Mouse (Mus musculus) urinary bladder, adult 2 months (tissue): ENCODE measurements around the gene Pold2. TPM values are rescaled to one million over a fixed set of nuclear protein-coding genes. Genes with fewer than 3 reads are reported as not detected.
"Not testable (repeated sequence)": the region's sequence is repeated elsewhere in the genome, so short reads cannot be mapped to it uniquely, and the experiment has no call there.

Source experiments
- DNase-seq: peaks from one replicate; pipeline ENCODE4 v3.0.0; 2022; ENCODE audit warnings: low spot score
- polyA plus RNA-seq: library from polyadenylated mRNA; depleted of rRNA; stranded (reverse); fragments of >200 nt; gene quantifications from 2 replicates; pipeline ENCODE4 v1.2.3, GENCODE M21; 2012

Gene Pold2
- polyA plus RNA-seq, 1 experiment, result 43.2 TPM

DNA sequence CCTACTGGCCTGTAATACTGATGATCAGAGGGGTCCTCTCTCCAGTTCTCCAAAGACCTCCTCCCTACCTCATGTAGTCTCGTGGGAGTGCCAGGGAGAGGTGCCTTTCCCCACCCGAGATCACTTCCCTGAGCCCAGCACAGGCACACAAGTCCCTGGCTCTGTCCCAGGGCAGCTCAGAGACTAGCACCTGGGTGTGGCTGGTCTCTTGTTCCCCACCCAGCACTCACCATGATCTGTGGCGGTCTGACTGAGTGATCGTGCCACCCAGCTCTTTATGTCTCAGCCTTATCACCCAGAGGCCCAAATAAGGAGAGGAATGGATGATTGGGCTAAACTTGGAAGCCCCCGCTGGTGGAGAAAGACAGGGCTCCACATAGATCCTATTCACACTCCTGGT lies 20.4 kb upstream of the Pold2 start, which contains the start of gene Myl7:
Gene Myl7, minus strand, starts transcription at position 252 of the 400 bp plus-strand sequence.
- DNase-seq, result no peak

DNA sequence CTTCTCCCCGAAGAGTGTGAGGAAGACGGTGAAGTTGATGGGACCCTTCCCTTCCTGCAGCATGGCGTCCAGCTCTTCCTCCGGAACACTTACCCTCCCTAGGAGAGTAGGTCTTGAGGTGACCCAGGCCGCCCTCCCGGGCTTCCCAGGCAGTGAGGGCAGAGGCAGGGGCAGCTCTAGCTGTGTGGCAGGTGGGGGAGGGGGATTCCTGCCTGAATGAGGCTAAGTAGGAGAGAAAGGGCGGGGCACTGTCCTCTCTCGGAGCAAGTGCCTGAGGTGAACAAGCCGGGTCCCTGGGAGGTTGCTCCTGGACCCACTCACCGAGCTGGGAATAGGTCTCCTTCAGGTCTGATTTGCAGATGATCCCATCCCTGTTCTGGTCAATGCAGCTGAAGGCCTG lies 19.7 kb upstream of the Pold2 start:
- no peak for DNase-seq

DNA sequence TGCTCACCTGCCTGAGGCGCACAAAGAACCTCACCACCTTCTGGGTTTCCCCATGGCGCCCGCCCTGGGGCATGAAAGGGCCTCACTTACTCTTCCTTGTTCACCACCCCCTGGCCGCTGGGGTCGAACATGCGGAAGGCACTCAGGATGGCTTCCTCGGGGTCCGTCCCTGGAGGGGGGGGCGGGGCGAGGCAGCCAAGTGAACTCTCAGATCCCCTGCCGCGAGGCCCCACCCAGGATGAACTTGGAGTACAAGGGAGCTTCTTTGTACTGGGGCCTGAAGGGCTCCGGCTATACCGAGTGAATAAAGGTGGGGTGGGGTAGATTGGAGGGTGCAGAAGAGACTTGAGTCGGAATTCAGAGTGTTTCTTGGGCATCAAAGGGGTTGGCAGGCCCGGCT lies 19.1 kb upstream of the Pold2 start:
- DNase-seq, result no peak

DNA sequence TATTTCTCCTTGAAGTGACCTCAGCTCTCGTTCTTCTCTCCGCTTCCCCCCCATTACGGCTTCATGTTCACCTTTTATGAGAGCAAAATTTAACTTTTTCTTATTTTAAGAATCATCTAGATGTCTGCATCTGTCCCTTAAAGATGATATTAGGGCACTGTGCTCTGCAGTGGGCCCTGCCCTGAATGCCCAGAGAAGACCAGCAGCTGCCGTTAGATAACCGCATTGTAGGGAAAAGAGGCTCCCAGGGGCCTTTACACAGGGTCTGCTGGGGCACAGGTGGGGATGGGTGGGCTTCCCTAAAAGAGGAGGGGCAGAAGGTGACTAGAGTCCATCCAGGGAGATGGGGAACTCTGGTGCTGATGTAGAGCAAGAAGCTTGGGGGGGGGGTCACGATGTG lies 15.7 kb upstream of the Pold2 start:
- no peak for DNase-seq

DNA sequence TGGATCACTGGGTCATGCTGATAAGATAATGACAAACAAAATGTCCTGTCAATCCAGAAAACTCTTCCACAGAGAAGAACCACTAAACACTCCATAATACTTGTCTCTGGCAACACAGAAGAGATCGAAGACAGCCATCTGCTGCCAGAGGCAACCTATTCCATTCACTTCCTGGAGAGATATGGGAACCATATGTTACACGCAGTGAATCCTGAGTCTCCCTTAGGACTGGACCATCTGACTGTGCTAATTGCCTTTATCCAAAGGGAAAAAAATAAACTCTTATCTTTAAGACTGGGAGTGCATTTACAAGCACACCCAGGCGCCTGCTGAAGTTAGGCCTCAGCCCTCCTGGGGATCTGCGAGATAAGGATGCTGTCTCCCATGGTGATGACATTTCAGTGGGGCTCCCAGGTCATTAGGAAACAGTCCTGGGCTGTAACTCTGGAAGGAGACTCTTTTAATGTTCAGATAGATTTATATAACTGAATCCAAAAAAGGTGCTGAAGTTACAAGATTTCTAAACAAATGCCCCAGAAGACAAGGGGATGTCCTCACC lies 14.8 kb upstream of the Pold2 start:
- DNase-seq, result no peak

DNA sequence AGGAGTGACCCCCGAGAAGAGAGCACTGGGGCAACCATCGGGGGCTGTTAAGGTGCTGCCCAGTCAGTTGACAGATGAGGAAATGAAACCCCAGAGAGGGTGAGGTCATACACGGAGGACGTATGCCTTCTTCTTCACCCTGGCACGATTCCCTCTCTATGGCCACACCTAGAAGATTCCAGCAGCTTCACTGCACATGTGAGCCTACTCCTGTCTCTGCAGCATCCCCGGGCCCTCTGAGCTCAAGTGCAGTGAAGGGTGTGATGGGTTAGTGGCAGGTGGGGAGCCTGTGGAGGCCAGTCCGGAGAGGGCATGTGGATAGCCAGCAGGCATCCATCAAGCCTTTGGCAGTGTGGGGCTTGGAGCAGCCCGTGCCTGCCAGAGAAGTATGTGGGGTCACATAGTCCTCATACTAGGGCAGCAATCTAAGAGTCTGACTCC lies 14.1 kb upstream of the Pold2 start:
- no peak for DNase-seq

DNA sequence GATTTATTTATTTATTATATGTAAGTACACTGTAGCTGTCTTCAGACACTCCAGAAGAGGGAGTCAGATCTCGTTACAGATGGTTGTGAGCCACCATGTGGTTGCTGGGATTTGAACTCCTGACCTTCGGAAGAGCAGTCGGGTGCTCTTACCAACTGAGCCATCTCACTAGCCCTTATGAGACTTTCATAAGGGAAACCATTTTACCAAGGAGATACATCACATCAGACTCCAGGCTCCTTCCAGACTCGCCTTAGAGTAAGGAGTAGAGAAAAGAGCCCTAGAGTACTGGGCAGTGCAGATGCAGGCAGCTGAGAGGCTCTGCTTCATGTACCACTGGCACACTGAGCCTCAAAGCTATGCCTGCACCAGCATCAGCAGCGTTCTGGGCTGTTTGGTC lies 10.5 kb upstream of the Pold2 start:
- not testable (repeated sequence) for DNase-seq

DNA sequence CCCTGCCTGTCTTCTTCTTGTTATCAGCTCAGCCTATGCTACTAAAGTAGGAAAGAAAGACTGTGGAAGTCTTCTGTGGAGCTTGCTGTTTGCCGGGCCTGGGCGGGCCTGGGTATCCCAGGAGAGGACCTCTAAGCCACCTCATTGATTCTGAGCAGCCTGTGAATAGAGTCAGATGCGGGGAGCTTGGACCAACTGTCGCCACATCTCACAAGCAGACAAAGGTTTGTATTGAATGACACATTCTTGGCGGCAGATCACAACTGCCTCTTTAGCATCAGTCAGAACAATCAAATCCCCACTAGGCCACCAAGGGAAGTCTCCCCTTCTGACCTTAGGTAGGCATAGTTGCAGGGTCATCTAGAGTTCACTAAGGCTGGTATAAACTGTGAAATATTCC lies 9.2 kb upstream of the Pold2 start:
- no peak for DNase-seq

DNA sequence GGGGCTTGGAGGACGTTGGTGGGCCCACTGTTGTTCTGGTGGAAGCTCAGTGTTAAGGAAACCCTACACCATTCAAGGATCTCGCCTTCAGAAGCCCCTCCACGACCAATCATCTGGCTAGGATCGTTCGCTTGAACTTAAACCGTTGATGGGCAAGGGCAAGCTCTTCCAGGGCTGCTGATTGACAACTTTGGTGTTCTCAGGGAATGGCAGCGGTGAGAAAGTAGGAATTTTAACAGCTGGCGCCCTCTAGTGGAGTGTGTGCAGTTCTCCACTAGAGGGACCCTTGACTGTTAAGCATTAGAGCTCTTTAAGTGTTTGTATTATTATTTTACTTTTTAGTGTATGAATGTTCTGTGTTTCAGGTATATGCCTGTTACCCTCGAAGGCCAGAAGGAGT lies 8.1 kb upstream of the Pold2 start:
- no peak for DNase-seq

DNA sequence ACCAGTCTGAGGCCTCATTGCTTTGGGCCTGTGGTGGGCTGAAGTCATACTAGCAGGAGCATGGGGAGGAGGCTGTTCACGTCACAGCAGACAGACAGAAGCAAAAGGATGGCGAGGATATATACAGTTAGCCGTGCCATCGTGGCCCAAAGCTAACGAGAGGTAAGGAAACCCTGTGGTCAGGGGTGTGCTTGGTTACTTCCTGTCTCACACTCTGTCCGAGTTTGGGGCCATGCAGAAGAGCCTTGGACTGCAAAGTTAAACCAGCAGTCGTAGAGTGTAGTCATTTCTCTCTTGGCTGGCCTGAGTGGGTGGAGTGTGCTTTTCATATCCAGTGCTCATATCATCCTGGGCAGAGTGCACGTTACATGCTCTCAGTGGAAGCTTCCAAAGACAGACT lies 4.4 kb upstream of the Pold2 start:
- no peak for DNase-seq

DNA sequence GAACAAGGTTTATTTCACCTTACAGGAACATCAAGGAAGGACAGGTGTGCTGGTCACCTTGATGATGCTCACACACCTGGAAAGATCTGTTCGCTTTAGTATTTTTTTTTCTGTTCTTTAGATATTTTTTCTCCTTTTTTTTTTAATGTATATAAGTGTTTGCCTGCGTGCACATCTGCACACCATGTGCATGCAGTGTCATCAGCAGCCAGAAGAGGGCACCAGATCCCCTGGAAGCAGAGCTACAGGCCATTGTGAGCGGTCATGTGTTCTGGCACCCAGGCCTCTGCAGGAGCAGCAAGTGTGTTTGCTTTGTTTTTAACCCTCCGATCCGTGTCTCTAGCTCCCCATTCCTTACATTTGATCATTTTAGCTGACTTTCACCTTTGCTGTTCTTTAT lies 1.8 kb upstream of the Pold2 start:
- DNase-seq, result no peak

DNA sequence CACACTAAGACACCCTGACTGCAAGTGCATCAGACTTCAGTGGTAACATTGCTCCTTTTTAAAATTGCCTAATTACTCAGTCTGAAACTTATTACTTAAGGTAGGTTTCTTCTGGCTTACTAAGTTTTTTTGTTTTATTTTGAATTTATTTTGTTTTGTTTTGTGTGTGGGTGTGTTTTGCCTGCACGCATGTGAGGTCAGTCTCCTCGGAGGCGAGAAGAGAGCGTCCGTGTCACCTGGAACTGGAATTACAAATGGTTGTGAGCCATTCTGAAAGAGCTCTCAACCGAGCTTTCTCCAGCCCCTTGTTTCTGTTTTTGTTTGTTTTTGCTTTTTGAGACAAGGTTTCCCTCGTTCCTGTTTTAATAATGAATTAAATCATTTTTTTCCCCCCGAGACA lies 569 bp upstream of the Pold2 start:
- no peak for DNase-seq

DNA sequence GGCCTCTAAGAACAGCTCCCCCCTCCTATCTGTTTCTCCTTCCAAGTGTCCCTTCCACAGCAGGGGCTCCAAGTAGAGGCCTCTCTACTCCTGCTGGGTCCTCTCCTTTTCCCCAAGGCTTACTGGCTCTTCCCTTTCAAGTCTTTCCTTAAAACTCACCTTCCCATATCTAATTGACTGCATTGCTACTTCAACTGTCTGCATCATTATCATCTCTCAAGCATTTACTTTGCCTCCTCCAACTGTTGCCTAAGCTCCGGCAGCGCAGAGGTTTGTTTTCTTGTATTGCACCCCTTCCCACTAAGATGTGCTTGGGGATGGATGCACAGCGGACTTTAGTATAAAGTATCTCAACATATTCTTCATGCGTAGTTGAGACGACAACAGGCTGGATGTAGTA lies 671 bp downstream of the Pold2 start:
- DNase-seq, result no peak

DNA sequence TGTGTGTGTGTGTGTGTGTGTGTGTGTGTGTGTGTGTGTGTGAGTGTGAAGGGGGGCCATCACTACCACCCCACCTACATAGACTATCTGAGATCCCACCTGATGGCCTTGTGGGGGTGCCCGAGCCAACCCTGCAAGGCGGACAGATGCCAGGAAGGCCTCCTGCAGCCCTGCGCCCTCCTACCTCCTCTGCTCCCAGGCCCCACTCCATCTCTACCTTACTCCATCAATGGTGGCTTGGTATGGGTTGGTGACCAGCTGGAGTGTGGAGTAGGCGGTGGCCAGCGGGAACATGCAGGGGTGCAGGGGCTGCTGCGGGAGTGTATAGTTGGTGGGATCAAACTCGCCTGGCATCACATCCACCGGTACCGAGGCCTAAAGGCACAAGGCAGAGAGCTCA lies 4.9 kb downstream of the Pold2 start:
- no peak for DNase-seq

DNA sequence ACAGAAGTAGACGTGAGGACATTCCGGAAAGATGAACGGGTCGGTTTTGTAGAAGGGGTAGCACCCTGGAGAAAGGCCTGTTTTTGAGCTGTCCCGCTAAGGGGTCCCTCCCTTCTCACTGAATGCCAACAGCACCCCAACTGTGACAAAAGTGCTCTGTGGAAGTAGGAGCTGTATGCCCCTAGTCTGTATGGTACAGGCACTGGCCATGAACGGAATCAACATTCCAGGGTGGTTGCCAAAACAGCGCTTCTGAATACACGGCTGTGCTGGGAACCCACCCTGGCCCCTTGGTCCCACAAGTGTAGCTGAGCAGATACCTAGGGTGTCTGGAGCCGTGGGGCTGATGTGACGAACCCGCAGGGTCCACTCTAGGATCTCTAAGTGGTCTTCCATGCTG lies 5.4 kb downstream of the Pold2 start:
- no peak for DNase-seq

DNA sequence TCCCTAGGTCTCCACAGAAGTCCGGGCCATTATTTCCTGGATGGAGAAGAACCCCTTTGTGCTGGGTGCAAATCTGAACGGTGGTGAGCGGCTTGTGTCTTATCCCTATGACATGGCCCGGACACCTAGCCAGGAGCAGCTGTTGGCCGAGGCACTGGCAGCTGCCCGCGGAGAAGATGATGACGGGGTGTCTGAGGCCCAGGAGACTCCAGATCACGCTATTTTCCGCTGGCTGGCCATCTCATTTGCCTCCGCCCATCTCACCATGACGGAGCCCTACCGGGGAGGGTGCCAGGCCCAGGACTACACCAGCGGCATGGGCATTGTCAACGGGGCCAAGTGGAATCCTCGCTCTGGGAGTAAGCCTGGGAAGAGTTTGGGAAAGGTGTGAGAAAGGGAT lies 8.0 kb downstream of the Pold2 start:
- no peak for DNase-seq

DNA sequence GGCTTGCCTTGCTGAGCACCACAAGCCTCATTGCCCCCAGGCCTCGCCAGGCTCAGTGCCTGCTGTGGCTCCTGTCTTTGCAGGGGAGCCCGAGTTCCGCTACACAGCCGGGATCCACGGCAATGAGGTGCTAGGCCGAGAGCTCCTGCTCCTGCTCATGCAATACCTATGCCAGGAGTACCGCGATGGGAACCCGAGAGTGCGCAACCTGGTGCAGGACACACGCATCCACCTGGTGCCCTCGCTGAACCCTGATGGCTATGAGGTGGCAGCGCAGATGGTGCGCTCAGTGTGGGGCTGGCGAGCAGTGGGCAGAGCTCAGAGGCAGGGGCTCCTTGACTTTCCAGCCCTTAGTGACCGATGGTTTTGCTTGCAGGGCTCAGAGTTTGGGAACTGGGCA lies 8.8 kb downstream of the Pold2 start:
- DNase-seq, result no peak

DNA sequence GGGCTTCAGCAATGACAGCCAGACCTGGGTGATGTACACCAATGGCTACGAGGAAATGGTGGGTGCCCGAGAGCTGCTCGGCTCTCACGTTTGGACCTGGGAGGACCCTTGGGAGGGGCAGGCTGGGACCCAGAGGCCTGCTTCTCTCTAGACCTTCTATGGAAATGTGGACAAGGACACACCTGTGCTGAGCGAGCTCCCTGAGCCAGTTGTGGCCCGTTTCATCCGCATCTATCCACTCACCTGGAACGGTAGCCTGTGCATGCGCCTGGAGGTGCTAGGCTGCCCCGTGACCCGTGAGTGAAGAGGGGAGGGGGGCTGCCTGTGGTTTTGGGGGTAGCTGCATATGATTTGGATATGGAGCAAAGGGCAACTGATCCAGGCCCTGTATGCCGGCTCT lies 9.8 kb downstream of the Pold2 start:
- DNase-seq, result no peak

DNA sequence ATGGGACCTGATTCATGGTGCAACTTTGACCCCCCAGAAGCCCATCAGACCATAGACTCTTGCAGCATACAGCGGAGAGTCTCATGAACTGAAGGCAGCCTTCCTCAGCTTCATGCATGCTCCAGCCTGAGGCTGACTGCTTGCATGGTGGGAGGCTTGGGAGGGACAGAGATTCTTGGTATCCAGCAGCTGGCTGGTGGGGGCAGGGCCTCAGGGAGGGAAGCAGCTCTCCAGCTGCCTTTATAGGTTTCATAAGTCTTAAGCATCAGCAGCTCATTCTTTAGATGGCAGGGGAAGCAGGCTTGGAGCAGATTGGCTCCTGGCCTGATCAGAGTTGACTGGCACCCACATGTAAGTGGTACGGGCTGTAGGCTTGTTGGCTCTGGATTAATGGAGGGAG lies 10.9 kb downstream of the Pold2 start:
- no peak for DNase-seq

DNA sequence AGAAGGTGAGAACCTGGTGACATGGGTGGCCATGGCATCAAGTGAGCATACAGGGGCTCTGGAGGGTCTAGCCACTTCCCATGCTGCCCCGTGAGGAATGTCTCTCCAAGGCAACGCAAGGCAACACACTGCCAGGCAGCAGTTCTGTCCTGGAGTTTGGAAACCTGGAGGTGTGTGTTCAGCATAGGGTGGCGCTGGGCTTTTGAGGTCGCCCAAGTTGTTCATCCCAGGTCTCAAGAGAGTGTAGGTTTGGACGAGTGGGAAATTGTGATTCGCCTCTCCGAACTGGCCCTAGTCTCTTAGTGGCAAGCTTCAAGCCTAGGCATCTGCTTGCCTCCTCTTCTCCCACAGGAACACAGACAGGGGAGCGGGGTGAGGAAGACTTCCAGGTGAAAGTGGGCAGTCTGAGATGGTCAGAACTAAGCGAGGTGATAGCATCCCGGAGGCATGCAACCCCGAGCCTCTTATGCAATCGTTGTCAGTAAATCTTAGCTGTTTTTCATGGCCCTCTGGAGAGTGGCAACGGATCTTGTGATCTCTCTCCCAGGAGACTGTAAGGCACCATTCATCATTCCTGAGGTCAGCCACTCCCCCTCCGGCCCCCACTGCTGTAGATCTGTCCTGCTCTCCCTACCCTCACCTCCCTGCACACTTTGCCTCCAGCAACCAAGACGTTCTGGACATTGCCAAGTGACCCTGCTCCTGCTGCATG lies 15.5 kb downstream of the Pold2 start:
- DNase-seq, result no peak

DNA sequence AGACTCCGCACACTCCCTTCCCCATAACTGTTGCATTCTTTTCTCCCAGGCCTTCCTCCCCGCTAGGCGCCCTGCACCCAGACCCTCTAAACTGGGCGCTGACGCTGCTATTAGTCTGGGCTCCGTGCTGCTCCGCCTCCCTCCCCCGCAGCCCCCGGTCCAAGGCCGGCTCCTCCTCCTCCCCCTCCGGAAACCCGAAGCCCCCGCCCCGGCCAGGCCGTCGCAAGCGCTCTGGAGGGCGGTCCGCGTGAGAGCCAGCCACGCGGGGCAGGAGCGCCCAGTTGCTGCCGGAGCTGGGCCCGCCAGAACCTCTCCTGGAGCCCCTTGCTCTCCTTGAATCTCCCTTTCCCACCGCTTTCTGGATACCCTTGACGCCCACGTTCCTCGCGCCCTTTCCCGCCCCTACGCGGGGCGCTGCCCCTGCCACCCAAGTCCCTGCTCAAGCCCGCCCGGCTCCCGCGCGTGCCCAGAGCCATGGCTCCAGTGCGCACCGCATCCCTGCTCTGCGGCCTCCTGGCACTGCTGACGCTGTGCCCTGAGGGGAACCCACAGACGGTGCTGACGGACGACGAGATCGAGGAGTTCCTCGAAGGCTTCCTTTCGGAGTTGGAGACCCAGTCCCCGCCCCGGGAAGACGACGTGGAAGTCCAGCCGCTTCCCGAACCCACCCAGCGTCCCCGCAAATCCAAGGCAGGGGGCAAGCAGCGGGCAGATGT lies 16.3 kb downstream of the Pold2 start, which contains the start of gene Aebp1:
Gene Aebp1, plus strand, starts transcription at position 270 of the 716 bp plus-strand sequence.
- no peak for DNase-seq

DNA sequence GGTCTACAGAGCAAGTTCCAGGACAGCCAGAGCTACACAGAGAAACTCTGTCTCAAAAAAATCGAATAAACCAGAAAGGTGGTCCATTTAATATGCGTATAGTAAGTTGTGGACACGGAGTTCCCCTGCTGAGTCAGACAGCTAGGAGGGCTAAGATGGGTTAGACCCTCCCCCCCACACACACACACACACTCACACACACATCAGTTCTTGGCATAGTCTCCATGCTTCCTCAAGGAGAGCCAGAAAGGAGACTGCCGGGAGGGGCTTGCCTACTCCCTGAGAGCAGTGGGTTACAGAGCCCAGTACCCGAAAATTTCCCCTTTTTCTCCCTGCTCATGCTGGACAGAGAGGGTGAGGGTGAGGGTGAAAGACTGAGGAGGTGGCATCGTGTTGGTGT lies 17.5 kb downstream of the Pold2 start:
- no peak for DNase-seq

DNA sequence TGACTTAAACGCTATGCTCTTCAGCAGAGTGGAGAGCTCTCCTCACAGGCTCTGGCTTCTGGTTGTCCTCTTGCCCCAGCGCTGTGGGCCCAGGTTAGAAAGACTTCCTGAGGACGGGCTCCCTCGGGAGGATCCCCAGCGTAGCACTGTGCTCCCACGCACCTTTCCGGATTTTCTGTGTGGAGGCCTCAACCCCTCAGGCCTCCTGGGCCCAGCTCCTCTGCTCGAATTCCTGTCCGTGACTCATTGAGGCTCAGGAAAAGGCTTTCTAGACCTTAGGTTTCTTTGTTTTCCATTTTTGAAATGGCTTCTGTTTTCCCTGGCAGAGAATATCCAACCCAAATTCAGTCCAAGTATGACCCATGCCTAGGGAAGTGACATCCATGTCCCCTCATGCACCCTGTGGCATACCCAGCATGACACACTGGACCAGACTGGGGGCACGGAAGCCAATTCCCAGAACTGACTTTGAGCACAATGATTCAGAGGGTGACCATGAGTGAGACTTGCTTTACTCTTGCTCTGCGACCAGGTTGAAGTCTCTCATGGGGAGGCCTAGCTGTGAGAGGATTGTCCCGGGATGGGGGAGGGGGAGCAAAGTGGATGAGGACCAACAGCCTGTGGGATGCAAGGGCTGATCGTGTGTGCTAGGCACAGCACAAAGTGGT lies 18.1 kb downstream of the Pold2 start:
- DNase-seq, result no peak
